Mouse (Mus musculus): ENCODE results near the gene Dlg4. TPM values are rescaled to one million over a fixed set of nuclear protein-coding genes. Genes with fewer than 3 reads are reported as not detected.

Gene Dlg4
- total and polyA plus RNA-seq, 3 experiments: 6.5 to 24.7 TPM; not detected in 1

- no peak for DNase-seq (ENCODE audit: low read depth, low spot score)
- TF ChIP-seq ELF1 (IDR thresholded peaks at IDR 0.05; ENCODE audit: low read depth, low read length) (no peak), JUND (IDR thresholded peaks at IDR 0.05; ENCODE audit: low read depth, low read length) (no peak), MYB (IDR thresholded peaks at IDR 0.05; ENCODE audit: low read depth, low read length) (no peak), ETS1 (IDR thresholded peaks at IDR 0.05; ENCODE audit: low read depth, low read length) (no peak), E2F4 (IDR thresholded peaks at IDR 0.05; ENCODE audit: borderline replicate concordance, low read depth, low read length) (no peak), CTCF (IDR thresholded peaks at IDR 0.05 in 2 of 3, conservative IDR thresholded peaks at IDR 0.05 in 1 of 3; ENCODE audit: control insufficient read depth in 1 of 3, insufficient read depth in 1 of 3, low read depth in 2 of 3, low read length in 3 of 3, poor library complexity in 1 of 3, severe bottlenecking in 1 of 3) (no peak), HCFC1 (IDR thresholded peaks at IDR 0.05; ENCODE audit: low read depth, low read length) (no peak), ZMIZ1 (IDR thresholded peaks at IDR 0.05; ENCODE audit: low read depth, low read length) (no peak), USF1 (IDR thresholded peaks at IDR 0.05; ENCODE audit: low read depth, low read length) (no peak), NELFE (IDR thresholded peaks at IDR 0.05; ENCODE audit: low read depth, low read length) (no peak), ZC3H11A (IDR thresholded peaks at IDR 0.05; ENCODE audit: low read depth, low read length) (no peak), MAFK (IDR thresholded peaks at IDR 0.05; ENCODE audit: borderline replicate concordance, low read depth, low read length) (no peak), CHD1 (IDR thresholded peaks at IDR 0.05; ENCODE audit: low read depth, low read length) (no peak), ZKSCAN1 (IDR thresholded peaks at IDR 0.05; ENCODE audit: low read depth, low read length) (no peak), RCOR1 (IDR thresholded peaks at IDR 0.05; ENCODE audit: low read depth, low read length) (no peak), USF2 (IDR thresholded peaks at IDR 0.05; ENCODE audit: borderline replicate concordance in 1 of 2, insufficient read depth in 1 of 2, low read depth in 1 of 2, low read length in 2 of 2) (no peak), SMC3 (IDR thresholded peaks at IDR 0.05; ENCODE audit: low read depth, low read length) (no peak), GABPA (IDR thresholded peaks at IDR 0.05; ENCODE audit: low read depth, low read length) (no peak), POLR2AphosphoS2 (IDR thresholded peaks at IDR 0.05; ENCODE audit: low read length) (no peak)
- H3K9ac ChIP-seq (ENCODE audit: control insufficient read depth, low read depth, low read length, poor library complexity, severe bottlenecking): no peak overlapping the region
- H3K4me3 ChIP-seq (ENCODE audit: control insufficient read depth in 1 of 2, insufficient read depth in 1 of 2, low read depth in 2 of 2, low read length in 2 of 2): no peak overlapping the region
- H3K27ac ChIP-seq (ENCODE audit: control insufficient read depth, low read depth, low read length): no peak overlapping the region
- H3K79me2 ChIP-seq (ENCODE audit: control insufficient read depth, insufficient read depth, low read length, poor library complexity): peaks cover 3% of the 10 kb centered on the region; the same call in 1 of the 2 replicates
- H3K4me1 ChIP-seq (ENCODE audit: control insufficient read depth in 1 of 2, insufficient read depth in 2 of 2, low read length in 2 of 2): peaks cover 4 to 6% of the 10 kb centered on the region in 2 experiments; a peak in 3 of 4 replicates
- H3K36me3 ChIP-seq (ENCODE audit: control insufficient read depth in 1 of 2, insufficient read depth in 2 of 2, low read length in 2 of 2): peaks cover 4 to 7% of the 10 kb centered on the region in 2 experiments
- H3K9me3 ChIP-seq (replicated peaks; ENCODE audit: insufficient read depth, low read length): no peaks in the 10 kb centered on the region
- no peaks in the 10 kb centered on the region for H3K27me3 ChIP-seq (ENCODE audit: control insufficient read depth in 1 of 2, insufficient read depth in 2 of 2, low read length in 2 of 2)
These were observed 5.8 kb upstream of the Dlg4 start for GRCm38 (mm10) chr11:70010961-70011360.

GRCm38 (mm10) chr11:70012931-70013330, 3.8 kb upstream of the Dlg4 start:
- H3K27ac ChIP-seq (ENCODE audit: control insufficient read depth, low read depth, low read length): no peak overlapping the region
- H3K27me3 ChIP-seq (ENCODE audit: control insufficient read depth in 1 of 2, insufficient read depth in 2 of 2, low read length in 2 of 2): no peaks in the 10 kb centered on the region
- no peak for DNase-seq (ENCODE audit: low read depth, low spot score)
- H3K79me2 ChIP-seq (ENCODE audit: control insufficient read depth, insufficient read depth, low read length, poor library complexity): peaks cover 3% of the 10 kb centered on the region; the same call in 1 of the 2 replicates
- H3K9me3 ChIP-seq (replicated peaks; ENCODE audit: insufficient read depth, low read length): no peaks in the 10 kb centered on the region
- peaks cover 4 to 20% of the 10 kb centered on the region in 2 experiments for H3K36me3 ChIP-seq (ENCODE audit: control insufficient read depth in 1 of 2, insufficient read depth in 2 of 2, low read length in 2 of 2)
- H3K4me1 ChIP-seq (ENCODE audit: control insufficient read depth in 1 of 2, insufficient read depth in 2 of 2, low read length in 2 of 2): peaks cover 6 to 17% of the 10 kb centered on the region in 2 experiments
- no peak overlapping the region for H3K4me3 ChIP-seq (ENCODE audit: control insufficient read depth in 1 of 2, insufficient read depth in 1 of 2, low read depth in 2 of 2, low read length in 2 of 2)
- TF ChIP-seq MYB (IDR thresholded peaks at IDR 0.05; ENCODE audit: low read depth, low read length): no peak
- TF ChIP-seq GABPA (IDR thresholded peaks at IDR 0.05; ENCODE audit: low read depth, low read length): no peak
- TF ChIP-seq MEF2A (IDR thresholded peaks at IDR 0.05; ENCODE audit: extremely low read depth, insufficient replicate concordance, low read depth, low read length, poor library complexity, severe bottlenecking): no peak
- no peak for TF ChIP-seq KAT2A (conservative IDR thresholded peaks at IDR 0.05; ENCODE audit: low read depth, low read length)
- no peak for TF ChIP-seq RAD21 (IDR thresholded peaks at IDR 0.05; ENCODE audit: low read depth, low read length)
- TF ChIP-seq TBP (IDR thresholded peaks at IDR 0.05; ENCODE audit: low read depth, low read length): no peak
- no peak for TF ChIP-seq CTCF (IDR thresholded peaks at IDR 0.05 in 2 of 3, conservative IDR thresholded peaks at IDR 0.05 in 1 of 3; ENCODE audit: control insufficient read depth in 1 of 3, insufficient read depth in 1 of 3, low read depth in 2 of 3, low read length in 3 of 3, poor library complexity in 1 of 3, severe bottlenecking in 1 of 3)
- no peak overlapping the region for H3K9ac ChIP-seq (ENCODE audit: control insufficient read depth, low read depth, low read length, poor library complexity, severe bottlenecking)

Measured in MEL (cell line).